Mouse (Mus musculus): Measurements from ENCODE around the gene Fos. TPM values are rescaled to one million over a fixed set of nuclear protein-coding genes. Genes with fewer than 3 reads are reported as not detected.

The Fos gene
- total RNA-seq, 2 experiments from 2014 or later = 94.5 to 111 TPM

- ATAC-seq (replicated peaks; ENCODE audit: poor library complexity) = no peak
These were observed 13.0 kb downstream of the Fos start for GRCm38 (mm10) chr12:85486766-85487069.

GRCm38 (mm10) chr12:85487545-85488141, 14.0 kb downstream of the Fos start:
- ATAC-seq (replicated peaks; ENCODE audit: poor library complexity) = peak; percentile 49

GRCm38 (mm10) chr12:85489232-85489886, 15.7 kb downstream of the Fos start:
- ATAC-seq (replicated peaks; ENCODE audit: poor library complexity) = peak; percentile 47

GRCm38 (mm10) chr12:85490096-85490820, 16.6 kb downstream of the Fos start:
- ATAC-seq (replicated peaks; ENCODE audit: poor library complexity) = no peak

GRCm38 (mm10) chr12:85490991-85491390, 17.3 kb downstream of the Fos start:
- ATAC-seq (replicated peaks; ENCODE audit: poor library complexity) = no peak

- ATAC-seq (replicated peaks; ENCODE audit: poor library complexity) = peak; percentile 30
These were observed 18.5 kb downstream of the Fos start for GRCm38 (mm10) chr12:85492084-85492645.

GRCm38 (mm10) chr12:85496336-85496735, 22.6 kb downstream of the Fos start:
- no peak for ATAC-seq (replicated peaks; ENCODE audit: poor library complexity)

GRCm38 (mm10) chr12:85496755-85497154, 23.1 kb downstream of the Fos start:
- peak; percentile 76 for ATAC-seq (replicated peaks; ENCODE audit: poor library complexity)

GRCm38 (mm10) chr12:85497310-85498135, 23.8 kb downstream of the Fos start:
- ATAC-seq (replicated peaks; ENCODE audit: poor library complexity) = peak; percentile 71

- no peak for ATAC-seq (replicated peaks; ENCODE audit: poor library complexity)
These were observed 25.3 kb downstream of the Fos start for GRCm38 (mm10) chr12:85499001-85499400.

GRCm38 (mm10) chr12:85502682-85503081, 29.0 kb downstream of the Fos start:
- no peak for ATAC-seq (replicated peaks; ENCODE audit: poor library complexity)

GRCm38 (mm10) chr12:85508235-85508634, 34.5 kb downstream of the Fos start:
- 0 out of 2 replicates have a peak, but pooled peaks have one; percentile 34 for ATAC-seq (replicated peaks; ENCODE audit: poor library complexity)

GRCm38 (mm10) chr12:85510013-85510412, 36.3 kb downstream of the Fos start:
- no peak for ATAC-seq (replicated peaks; ENCODE audit: poor library complexity)

GRCm38 (mm10) chr12:85513789-85514447, 40.2 kb downstream of the Fos start:
- ATAC-seq (replicated peaks; ENCODE audit: poor library complexity) = no peak

- ATAC-seq (replicated peaks; ENCODE audit: poor library complexity) = no peak
These were observed 41.3 kb downstream of the Fos start for GRCm38 (mm10) chr12:85514958-85515357.

- ATAC-seq (replicated peaks; ENCODE audit: poor library complexity) = peak; percentile 50
These were observed 42.2 kb downstream of the Fos start for GRCm38 (mm10) chr12:85515865-85516264.

- ATAC-seq (replicated peaks; ENCODE audit: poor library complexity) = peak; percentile 71
These were observed 43.6 kb downstream of the Fos start for GRCm38 (mm10) chr12:85517339-85517738.

GRCm38 (mm10) chr12:85518009-85518408, 44.3 kb downstream of the Fos start:
- ATAC-seq (replicated peaks; ENCODE audit: poor library complexity) = peak; percentile 30

- no peak for ATAC-seq (replicated peaks; ENCODE audit: poor library complexity)
These were observed 45.9 kb downstream of the Fos start for GRCm38 (mm10) chr12:85519553-85519952.

GRCm38 (mm10) chr12:85521101-85521500, 47.4 kb downstream of the Fos start:
- ATAC-seq (replicated peaks; ENCODE audit: poor library complexity) = no peak

Data from megakaryocyte progenitor cell, adult 5-6 weeks (primary cell).